Mouse (Mus musculus) thymus, postnatal 14 days (tissue): Measurements from ENCODE around the gene St3gal5.

Source experiments
- DNase-seq: peaks from one replicate; pipeline ENCODE4 v3.0.0; 2021

Gene St3gal5

GRCm38 (mm10) chr6:72134850-72135515 is 37.6 kb downstream of the St3gal5 start:
- DNase-seq = no peak

GRCm38 (mm10) chr6:72136016-72136415 is 38.6 kb downstream of the St3gal5 start:
- no peak for DNase-seq

- DNase-seq = no peak
Measured at GRCm38 (mm10) chr6:72136543-72136942, 39.2 kb downstream of the St3gal5 start.

DNA sequence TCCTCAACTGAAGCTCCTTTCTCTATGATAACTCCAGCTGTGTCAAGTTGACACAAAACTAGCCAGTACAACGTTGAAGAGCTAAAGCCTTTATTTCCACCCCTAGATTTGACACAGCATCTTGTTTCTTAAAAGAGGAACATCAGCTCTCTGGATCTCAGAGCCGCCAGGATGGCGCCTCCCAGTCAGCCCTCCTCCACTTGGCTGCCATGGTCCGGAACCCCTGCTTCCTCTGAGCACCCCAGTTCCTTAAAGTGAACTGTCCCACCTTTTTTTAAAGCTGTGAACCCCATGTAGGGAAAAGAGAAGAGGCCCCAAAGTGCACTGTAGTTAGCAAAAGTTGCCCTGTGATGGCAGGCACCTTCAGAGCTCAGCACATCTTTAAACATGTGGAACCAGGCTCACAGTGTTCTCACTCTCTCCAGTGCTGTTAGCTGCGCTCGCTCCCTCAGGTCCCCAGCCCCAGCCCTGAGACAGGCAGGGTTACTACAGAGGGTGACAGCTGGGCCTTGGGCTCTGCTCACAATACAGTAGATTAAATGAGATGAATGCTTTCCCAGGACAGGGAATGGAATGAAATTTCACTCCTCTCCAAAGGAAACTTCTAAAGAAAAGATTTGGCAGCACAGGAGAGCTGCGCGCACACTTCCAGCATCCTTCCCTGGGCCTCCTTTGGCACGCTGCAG is 42.3 kb downstream of the St3gal5 start:
- no peak for DNase-seq

GRCm38 (mm10) chr6:72140371-72140770 is 43.0 kb downstream of the St3gal5 start:
- DNase-seq = no peak

DNA sequence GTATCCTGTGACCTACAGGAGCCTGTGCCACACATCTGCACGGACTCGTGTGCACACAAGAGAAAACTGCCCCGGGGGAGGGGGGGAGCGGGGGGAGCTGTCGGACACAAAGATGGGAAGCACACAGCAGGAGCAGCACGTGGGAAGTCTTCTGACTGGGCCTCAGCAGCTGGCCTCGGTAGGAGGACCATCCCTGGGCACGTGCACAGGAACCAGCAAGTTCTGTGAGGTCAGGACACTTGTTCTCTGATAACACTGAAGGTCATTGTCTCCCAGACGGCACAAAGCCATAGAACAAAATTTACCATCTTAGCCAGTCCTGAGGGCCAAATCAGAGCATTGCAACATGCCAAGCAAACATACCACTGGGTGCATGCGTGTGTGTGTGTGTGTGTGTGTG is 43.8 kb downstream of the St3gal5 start:
- DNase-seq = no peak

- DNase-seq = no peak
Measured at GRCm38 (mm10) chr6:72142561-72142960, 45.2 kb downstream of the St3gal5 start.

GRCm38 (mm10) chr6:72144353-72144752 is 47.0 kb downstream of the St3gal5 start:
- DNase-seq = no peak

- DNase-seq = no peak
Measured at GRCm38 (mm10) chr6:72146803-72147202, 49.4 kb downstream of the St3gal5 start.

DNA sequence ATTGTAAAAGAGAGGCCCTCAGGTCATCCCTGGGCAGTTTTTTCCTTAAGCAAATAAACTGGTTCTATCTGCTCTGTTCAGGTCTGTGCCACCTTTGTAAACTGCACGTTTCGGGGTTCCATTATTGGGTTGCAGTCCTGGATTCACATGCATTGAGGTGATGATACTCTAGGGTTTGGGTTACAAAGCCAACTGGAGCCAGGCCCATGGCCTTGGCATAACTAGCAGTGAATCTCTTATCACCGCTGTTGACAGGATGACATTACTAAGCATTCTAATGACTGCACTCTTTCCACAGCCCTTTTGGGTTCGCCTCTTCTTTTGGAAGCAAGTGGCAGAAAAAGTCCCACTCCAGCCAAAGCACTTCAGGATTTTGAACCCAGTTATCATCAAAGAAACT is 51.3 kb downstream of the St3gal5 start:
- no peak for DNase-seq

DNA sequence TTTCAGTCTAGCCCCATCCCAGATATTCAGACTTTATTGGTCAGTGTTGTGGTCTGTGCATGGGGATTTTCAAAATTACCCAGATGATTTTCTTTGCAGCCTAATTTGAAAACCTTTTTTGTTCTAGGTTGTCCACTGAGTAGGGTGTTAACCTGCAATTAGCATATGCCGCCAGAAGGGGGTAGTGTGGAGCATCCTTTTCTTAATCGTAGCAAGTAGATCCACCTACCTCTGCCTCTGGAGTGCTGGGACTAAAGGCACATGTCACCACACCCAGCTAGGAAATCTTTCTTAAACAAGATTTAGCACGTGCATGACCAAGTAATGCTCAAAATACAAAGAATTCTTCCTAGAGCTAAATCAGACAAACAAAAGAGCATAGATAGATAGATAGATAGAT is 52.4 kb downstream of the St3gal5 start:
- no peak for DNase-seq

DNA sequence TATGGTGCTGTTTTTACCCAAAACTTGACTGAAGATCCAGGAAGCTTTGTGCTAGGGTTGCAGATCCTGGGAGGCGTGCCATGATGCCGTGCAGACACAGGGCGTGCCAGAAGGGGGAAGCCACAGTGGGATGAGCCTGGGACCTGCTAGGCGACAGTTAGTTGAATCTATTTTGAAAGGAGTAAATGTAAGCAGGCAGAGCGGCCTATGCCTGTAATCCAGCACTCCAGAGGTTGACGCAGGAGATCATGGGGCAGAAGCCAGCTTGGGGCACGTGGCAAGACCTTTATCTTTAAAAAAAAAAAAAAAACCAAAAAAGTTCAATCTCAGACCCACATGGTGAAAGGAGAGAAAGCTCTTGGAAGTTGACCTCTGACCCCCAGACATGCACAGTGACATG is 55.3 kb downstream of the St3gal5 start:
- no peak for DNase-seq

- DNase-seq = peak; percentile 51
Measured at GRCm38 (mm10) chr6:72153455-72153854, 56.1 kb downstream of the St3gal5 start.

- DNase-seq = peak; percentile 40
Measured at GRCm38 (mm10) chr6:72154008-72154407, 56.6 kb downstream of the St3gal5 start.

DNA sequence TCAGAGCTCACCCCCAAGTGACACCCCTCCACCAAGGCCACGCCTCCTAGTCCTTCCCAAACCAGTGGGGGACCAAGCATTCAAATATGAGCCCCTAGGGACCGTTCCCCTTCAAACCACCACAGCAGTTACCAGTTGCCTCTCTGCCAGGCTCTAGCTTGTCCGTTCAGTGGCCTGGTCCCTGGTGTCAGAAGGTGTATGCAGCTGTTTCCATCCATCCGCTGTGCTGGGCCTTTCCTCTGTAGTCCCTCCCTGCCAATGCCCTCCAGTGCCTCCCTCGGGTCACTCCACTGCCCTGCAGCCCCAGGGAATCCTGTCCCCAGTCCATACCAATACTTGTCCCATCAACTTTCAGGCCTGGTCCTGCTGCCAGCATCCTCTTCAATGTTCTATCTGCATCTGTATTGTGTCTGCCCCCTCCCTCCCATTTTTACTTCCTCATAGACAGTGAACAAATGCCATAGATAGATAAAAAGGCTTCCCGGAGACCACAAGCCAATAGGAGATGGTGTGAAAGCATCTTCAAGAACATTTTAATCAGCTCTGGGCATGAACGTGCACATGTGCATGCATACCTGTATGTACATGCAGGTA is 57.6 kb downstream of the St3gal5 start:
- DNase-seq = no peak

- no peak for DNase-seq
Measured at GRCm38 (mm10) chr6:72155649-72156048, 58.3 kb downstream of the St3gal5 start.

GRCm38 (mm10) chr6:72158966-72159764 is 61.8 kb downstream of the St3gal5 start:
- no peak for DNase-seq

DNA sequence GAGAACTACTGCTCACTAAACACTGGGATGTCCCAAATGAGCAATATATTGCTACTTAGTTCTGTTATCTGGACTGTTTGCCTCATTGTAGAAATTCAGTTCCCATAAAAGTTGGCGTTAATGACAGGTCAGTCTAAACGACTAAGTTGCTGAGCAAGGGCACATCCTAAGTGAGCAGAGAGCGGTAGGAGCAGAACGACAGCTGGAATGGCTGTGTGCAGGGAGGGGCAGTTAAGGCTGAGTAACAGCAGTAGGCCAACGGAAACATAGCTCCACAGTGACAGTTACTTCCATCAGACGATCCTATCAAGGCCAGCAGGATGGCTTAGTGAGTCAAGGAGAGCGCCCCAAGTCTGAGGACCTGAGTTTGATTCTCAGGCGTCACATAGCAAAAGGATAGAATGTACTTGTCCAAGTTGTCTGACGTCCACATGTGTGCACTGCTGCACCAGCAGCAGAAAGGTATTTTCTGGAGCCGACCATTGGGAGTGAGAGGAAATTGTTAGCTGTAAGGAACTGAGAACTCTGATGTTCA is 62.5 kb downstream of the St3gal5 start:
- DNase-seq = no peak

GRCm38 (mm10) chr6:72160991-72161390 is 63.6 kb downstream of the St3gal5 start:
- DNase-seq = no peak

DNA sequence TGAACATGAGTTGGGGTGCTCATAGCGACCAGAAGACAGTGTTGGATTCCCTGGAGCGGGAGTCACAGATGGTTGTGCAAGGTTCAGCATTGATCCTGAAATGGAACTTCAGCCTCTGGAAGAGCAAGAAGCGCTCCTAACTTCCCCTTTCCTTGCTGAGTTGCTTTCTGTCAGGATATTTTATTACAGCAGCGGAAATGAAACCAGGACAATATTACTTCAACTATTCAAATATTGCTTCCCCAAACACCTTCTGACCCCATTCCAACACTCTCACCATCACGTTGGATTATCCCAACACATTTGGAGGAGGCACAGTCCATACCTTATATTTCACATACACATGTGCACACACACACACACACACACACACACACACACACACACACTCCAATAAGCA is 64.4 kb downstream of the St3gal5 start:
- no peak for DNase-seq

GRCm38 (mm10) chr6:72162155-72162890 is 64.9 kb downstream of the St3gal5 start:
- DNase-seq = no peak
